Comparison of ENCODE assay signal across 8 mouse cellular contexts in the genomic region with DNA sequence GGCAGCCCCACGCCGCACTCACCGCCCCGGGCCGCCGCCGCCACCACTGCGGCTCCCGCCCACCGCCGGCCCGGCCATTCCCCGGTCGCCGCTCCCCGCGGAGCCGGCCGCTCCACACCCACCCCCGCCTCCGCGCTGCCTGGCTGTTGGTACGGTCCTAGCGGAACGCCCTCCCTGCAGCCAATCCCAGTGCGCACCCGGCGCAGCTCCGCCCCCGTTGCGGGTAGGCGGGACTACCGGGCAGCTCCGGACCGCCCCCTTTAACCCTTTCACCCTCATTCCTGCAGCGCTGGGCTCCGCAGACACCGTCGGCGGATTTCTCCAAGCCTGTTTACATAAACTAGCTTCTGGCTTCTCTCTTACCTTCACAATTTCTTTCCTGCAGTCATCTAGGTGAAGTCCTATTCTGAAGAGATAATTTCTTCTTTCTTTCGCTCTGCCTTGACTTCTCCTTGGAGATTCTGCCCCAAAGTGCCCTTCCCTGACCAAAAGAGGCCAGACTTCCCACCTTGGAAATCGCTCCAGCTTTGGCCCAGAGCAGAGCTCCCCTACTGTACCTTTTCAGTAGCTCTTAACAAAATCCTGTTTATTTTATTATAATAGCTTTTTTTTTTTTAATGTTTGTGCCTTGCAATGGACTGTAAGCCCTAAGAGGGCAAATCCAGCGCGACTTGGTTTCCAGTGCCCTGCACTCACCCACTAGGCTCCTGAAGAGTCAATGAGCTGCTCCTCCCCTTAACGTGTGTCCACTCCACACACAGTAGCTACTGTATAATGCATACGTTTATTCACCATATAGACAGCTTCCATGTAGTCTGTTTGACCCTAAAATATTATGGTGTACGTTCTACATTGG. TPM values are rescaled to one million over a fixed set of nuclear protein-coding genes. Genes with fewer than 3 reads are reported as not detected.
A peak's percentile ranks its signal among the peaks of the same experiment; 100 is the strongest.
DNase-seq lines count a peak whose midpoint lies in the region; ATAC-seq lines count a peak whose summit lies in the region.

Gene Fam20b (minus strand): TSS at position 137 of the 856 bp plus-strand sequence.

- peaks cover 10% of the 10 kb centered on the region for H3K4me1 ChIP-seq in hindbrain, embryonic 12.5 days

- H3K9ac ChIP-seq in hindbrain, embryonic 12.5 days, result peak within 1 kb of the TSS; percentile 94

- H3K4me3 ChIP-seq in hindbrain, embryonic 12.5 days, result peak within 1 kb of the TSS; percentile 95

- peak within 1 kb of the TSS; percentile 93 for H3K27ac ChIP-seq in hindbrain, embryonic 12.5 days

- ATAC-seq in hindbrain, embryonic 12.5 days (ENCODE audit: low FRiP score), result peak; percentile 97

- H3K9me3 ChIP-seq in hindbrain, embryonic 12.5 days (replicated peaks), result no peaks in the 10 kb centered on the region

- WGBS in hindbrain, embryonic 12.5 days, result 2% methylated on average over 41 of the region's 47 CpGs

- 0 out of 2 replicates have a peak, but pooled peaks cover 3% of the 10 kb centered on the region for H3K27me3 ChIP-seq in hindbrain, embryonic 12.5 days

- peak within 1 kb of the TSS; percentile 67 for H3K4me2 ChIP-seq in hindbrain, embryonic 12.5 days (replicated peaks)

- no peaks in the 10 kb centered on the region for H3K36me3 ChIP-seq in hindbrain, embryonic 12.5 days

- DNase-seq in Muller cell, postnatal 12 days (ENCODE audit: inconsistent ontology term), result peak; percentile 98
- DNase-seq in cerebellum, adult 9-11 months, result peak; percentile 98
- DNase-seq in frontal cortex, postnatal 10 days (ENCODE audit: low spot score in 2 of 2), result peak; percentile 93 to 97
- peak; percentile 93 to 98 for DNase-seq in layer of hippocampus, postnatal 14 days (ENCODE audit: low spot score in 2 of 2)
- peak; percentile 97 for DNase-seq in lung, postnatal 14 days
- peak; percentile 84 for DNase-seq in retina, adult 2 months (ENCODE audit: low read depth, low spot score)
- peak; percentile 95 to 97 for DNase-seq in thymus, postnatal 36 days

RNA-seq across cellular contexts. Expression of gene Fam20b, which starts in this region (rescaled TPM):
- polyA plus RNA-seq in hindbrain, embryonic 12.5 days (2016; fragmentation: Nextera tagmentation; extraction: Ambion mirVana), result 29.7 and 32.1 TPM in 2 replicates
- 10 to 100 TPM; 65.4 to 67.0 TPM for total RNA-seq in layer of hippocampus, postnatal 14 days (2021)

Comparison
In these comparisons a context has a peak if more than half of its experiments do, and no peak if none do; other contexts are left out.
1. Peak in every context shown above with its lines: DNase-seq, ATAC-seq, H3K4me3 ChIP-seq and H3K27ac ChIP-seq.